Mouse (Mus musculus) testis, adult 2 months (tissue): ENCODE data around the gene Pfkfb3.

ENCODE experiments used
- CTCF ChIP-seq: fragments of 200-500 bp; IDR thresholded peaks from 2 replicates; pipeline ENCODE4 v1.5.1; 2012; ENCODE audit warnings: low read depth, mild to moderate bottlenecking, inconsistent platforms, low read length, moderate library complexity; ENCODE audit not compliant: control insufficient read depth, insufficient read depth, insufficient replicate concordance
- POLR2A ChIP-seq: fragments of 200-500 bp; IDR thresholded peaks from 2 replicates; pipeline ENCODE4 v1.6.1; 2012; ENCODE audit warnings: low read depth, mild to moderate bottlenecking, inconsistent platforms, low read length, moderate library complexity; ENCODE audit not compliant: control insufficient read depth

DNA sequence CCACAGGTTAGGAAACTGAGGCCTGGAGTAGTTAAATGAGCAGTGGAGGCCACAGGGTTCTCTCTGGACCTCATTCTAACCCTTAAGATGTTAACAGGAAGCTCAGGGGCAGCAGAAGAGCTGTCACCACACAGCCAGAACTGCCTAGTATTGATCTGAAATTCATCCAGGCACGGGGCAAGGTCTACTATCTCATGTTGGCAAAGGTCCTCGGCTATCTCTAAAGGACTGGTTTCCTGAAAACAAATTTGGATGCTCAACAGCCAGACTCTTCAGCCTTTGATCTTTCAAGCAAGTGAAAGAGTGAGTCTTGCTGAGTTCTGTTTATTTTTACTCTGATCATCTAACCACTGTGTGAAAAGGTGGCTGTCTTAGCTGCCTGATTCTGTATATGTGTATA is 74.9 kb downstream of the Pfkfb3 start:
- TF ChIP-seq POLR2A (no peak), CTCF (no peak)
